Mouse (Mus musculus) heart, postnatal 0 days (tissue): ENCODE measurements around the gene Tspan12.

Source experiments
- CTCF ChIP-seq: IDR thresholded peaks from 2 replicates; pipeline ENCODE4 v1.5.1; 2016; ENCODE audit warnings: antibody characterized with exemption, control low read depth, low read depth
- EP300 ChIP-seq: IDR thresholded peaks from 2 replicates; pipeline ENCODE4 v1.6.1; 2016; ENCODE audit warnings: antibody characterized with exemption, low read depth

GRCm38 (mm10) chr6:21798581-21798980, 53.7 kb downstream of the Tspan12 start:
- TF ChIP-seq CTCF (no peak), EP300 (peak; percentile 60; the same call in 1 of the 2 replicates)
